Comparison of ENCODE assay signal across 27 mouse cellular contexts in the genomic region with DNA sequence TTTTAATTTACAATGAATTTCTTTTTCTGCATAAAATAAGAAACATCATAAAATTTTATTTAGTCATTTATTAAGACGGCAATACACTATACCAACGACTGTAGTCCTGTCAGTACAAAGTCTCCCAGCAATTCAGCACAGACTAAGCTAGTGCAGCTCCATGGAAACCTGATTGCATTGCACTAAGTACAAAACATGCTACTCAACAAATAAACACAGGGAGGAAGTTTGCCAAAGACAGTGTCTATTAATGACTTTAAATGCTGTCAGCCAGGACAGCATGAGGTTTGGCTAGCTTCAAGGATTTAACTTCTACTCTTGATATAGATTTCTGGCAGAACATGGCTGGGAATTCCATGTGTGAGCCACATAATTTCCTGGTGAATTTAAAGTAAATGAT.
DNase-seq lines count a peak whose midpoint lies in the region; ATAC-seq and TF ChIP-seq lines count a peak whose summit lies in the region.
"Had no signal": no experiment of that assay in that cellular context is flagged by ENCODE, and none has a peak within 500 bp of the region (broad histone marks: within the 10 kb centered on the region; RNA-seq: fewer than 3 reads in every experiment).

No protein-coding gene starts in this region.

- H3K9ac ChIP-seq in forebrain, embryonic 14.5 days (ENCODE audit: low read length): no peak overlapping the region
- H3K9ac ChIP-seq in forebrain, embryonic 13.5 days: no peak overlapping the region
- no peak overlapping the region for H3K9ac ChIP-seq in hindbrain, embryonic 14.5 days
- H3K9ac ChIP-seq in hindbrain, embryonic 12.5 days: no peak overlapping the region
- no peak overlapping the region for H3K9ac ChIP-seq in midbrain, embryonic 14.5 days (replicated peaks; ENCODE audit: low read length)
- H3K9ac ChIP-seq in midbrain, embryonic 13.5 days (replicated peaks): no peak overlapping the region
- H3K9ac ChIP-seq in hindbrain, postnatal 0 days (replicated peaks; ENCODE audit: low read length): no peak overlapping the region
- H3K9ac ChIP-seq: embryonic facial prominence, embryonic 13.5 days; forebrain, embryonic 15.5 days; heart, embryonic 15.5 days; lung, embryonic 15.5 days had no signal

- no peak overlapping the region for H3K27ac ChIP-seq in forebrain, embryonic 14.5 days (ENCODE audit: low read depth, low read length)
- no peak overlapping the region for H3K27ac ChIP-seq in forebrain, embryonic 13.5 days
- H3K27ac ChIP-seq in hindbrain, embryonic 14.5 days: no peak overlapping the region
- H3K27ac ChIP-seq in hindbrain, embryonic 12.5 days: no peak overlapping the region
- no peak overlapping the region for H3K27ac ChIP-seq in midbrain, embryonic 14.5 days (replicated peaks; ENCODE audit: low read depth, low read length)
- no peak overlapping the region for H3K27ac ChIP-seq in midbrain, embryonic 13.5 days
- H3K27ac ChIP-seq in hindbrain, postnatal 0 days: no peak overlapping the region
- H3K27ac ChIP-seq: embryonic facial prominence, embryonic 13.5 days; forebrain, embryonic 15.5 days; heart, embryonic 15.5 days; lung, embryonic 15.5 days; stomach, postnatal 0 days had no signal

- no peaks in the 10 kb centered on the region for H3K36me3 ChIP-seq in forebrain, embryonic 14.5 days (ENCODE audit: control insufficient read depth, insufficient read depth, low read length)
- no peaks in the 10 kb centered on the region for H3K36me3 ChIP-seq in forebrain, embryonic 13.5 days (ENCODE audit: poor library complexity, severe bottlenecking)
- no peaks in the 10 kb centered on the region for H3K36me3 ChIP-seq in hindbrain, embryonic 14.5 days (replicated peaks; ENCODE audit: control insufficient read depth, insufficient read depth)
- H3K36me3 ChIP-seq in hindbrain, embryonic 12.5 days: no peaks in the 10 kb centered on the region
- H3K36me3 ChIP-seq in midbrain, embryonic 14.5 days (ENCODE audit: control insufficient read depth, insufficient read depth, low read length): no peaks in the 10 kb centered on the region
- no peaks in the 10 kb centered on the region for H3K36me3 ChIP-seq in midbrain, embryonic 13.5 days
- no peaks in the 10 kb centered on the region for H3K36me3 ChIP-seq in hindbrain, postnatal 0 days (ENCODE audit: insufficient read depth, low read length)
- H3K36me3 ChIP-seq: embryonic facial prominence, embryonic 13.5 days; forebrain, embryonic 15.5 days; G1E; heart, embryonic 15.5 days; lung, embryonic 15.5 days had no signal

- no peak overlapping the region for H3K4me2 ChIP-seq in forebrain, embryonic 14.5 days (ENCODE audit: low read length)
- H3K4me2 ChIP-seq in forebrain, embryonic 13.5 days: no peak overlapping the region
- no peak overlapping the region for H3K4me2 ChIP-seq in hindbrain, embryonic 14.5 days (replicated peaks)
- no peak overlapping the region for H3K4me2 ChIP-seq in hindbrain, embryonic 12.5 days (replicated peaks)
- H3K4me2 ChIP-seq in midbrain, embryonic 14.5 days (ENCODE audit: low read length): no peak overlapping the region
- no peak overlapping the region for H3K4me2 ChIP-seq in midbrain, embryonic 13.5 days (replicated peaks)
- H3K4me2 ChIP-seq in hindbrain, postnatal 0 days (ENCODE audit: low read depth, low read length): no peak overlapping the region
- H3K4me2 ChIP-seq: embryonic facial prominence, embryonic 13.5 days; forebrain, embryonic 15.5 days; heart, embryonic 15.5 days; lung, embryonic 15.5 days; midbrain, embryonic 11.5 days had no signal

- 69% methylated on average over 2 of the region's 2 CpGs for WGBS in forebrain, embryonic 14.5 days
- WGBS in forebrain, embryonic 13.5 days: 68% methylated on average over 2 of the region's 2 CpGs
- 71% methylated on average over 2 of the region's 2 CpGs for WGBS in hindbrain, embryonic 14.5 days
- 84% methylated on average over 2 of the region's 2 CpGs for WGBS in hindbrain, embryonic 12.5 days
- 82% methylated on average over 2 of the region's 2 CpGs for WGBS in midbrain, embryonic 14.5 days
- WGBS in midbrain, embryonic 13.5 days: 83% methylated on average over 2 of the region's 2 CpGs
- WGBS in hindbrain, postnatal 0 days: 32% methylated on average over 2 of the region's 2 CpGs

- H3K27me3 ChIP-seq in forebrain, embryonic 14.5 days (replicated peaks; ENCODE audit: control insufficient read depth, insufficient read depth, low read length): no peaks in the 10 kb centered on the region
- no peaks in the 10 kb centered on the region for H3K27me3 ChIP-seq in forebrain, embryonic 13.5 days
- no peaks in the 10 kb centered on the region for H3K27me3 ChIP-seq in hindbrain, embryonic 14.5 days (ENCODE audit: control insufficient read depth, insufficient read depth, low read length)
- H3K27me3 ChIP-seq in hindbrain, embryonic 12.5 days: no peaks in the 10 kb centered on the region
- H3K27me3 ChIP-seq in midbrain, embryonic 14.5 days (ENCODE audit: control insufficient read depth, insufficient read depth, low read length): no peaks in the 10 kb centered on the region
- no peaks in the 10 kb centered on the region for H3K27me3 ChIP-seq in midbrain, embryonic 13.5 days
- H3K27me3 ChIP-seq in hindbrain, postnatal 0 days (ENCODE audit: insufficient read depth, low read length): no peaks in the 10 kb centered on the region
- H3K27me3 ChIP-seq: embryonic facial prominence, embryonic 13.5 days; forebrain, embryonic 15.5 days; heart, embryonic 15.5 days; lung, embryonic 15.5 days had no signal

- DNase-seq in forebrain, embryonic 14.5 days (ENCODE audit: low spot score): peak; percentile 54
- DNase-seq in hindbrain, embryonic 14.5 days (ENCODE audit: low spot score): peak; percentile 49
- peak; percentile 5 for DNase-seq in midbrain, embryonic 14.5 days
- peak; percentile 58 for DNase-seq in hindbrain, postnatal 0 days (ENCODE audit: low spot score)
- DNase-seq in gastrocnemius, postnatal 14 days: no peak
- DNase-seq: adrenal gland, adult 8-10 months; cerebellum, adult 11 months; cerebellum, adult 9-11 months; embryo, embryonic 11 days; kidney, adult 9 months; kidney, postnatal 25 days; liver; right cerebral cortex, postnatal 4 days; thymus, adult 2 months; thymus, postnatal 36 days had no signal

- no peaks in the 10 kb centered on the region for H3K9me3 ChIP-seq in forebrain, embryonic 14.5 days (replicated peaks; ENCODE audit: control insufficient read depth, low read length)
- no peaks in the 10 kb centered on the region for H3K9me3 ChIP-seq in forebrain, embryonic 13.5 days (replicated peaks)
- no peaks in the 10 kb centered on the region for H3K9me3 ChIP-seq in hindbrain, embryonic 14.5 days (ENCODE audit: control insufficient read depth, low read length)
- H3K9me3 ChIP-seq in hindbrain, embryonic 12.5 days (replicated peaks): no peaks in the 10 kb centered on the region
- H3K9me3 ChIP-seq in midbrain, embryonic 14.5 days (ENCODE audit: control insufficient read depth, low read length): no peaks in the 10 kb centered on the region
- H3K9me3 ChIP-seq in midbrain, embryonic 13.5 days: no peaks in the 10 kb centered on the region
- H3K9me3 ChIP-seq in hindbrain, postnatal 0 days (ENCODE audit: low read length): no peaks in the 10 kb centered on the region
- H3K9me3 ChIP-seq: embryonic facial prominence, embryonic 13.5 days; forebrain, embryonic 15.5 days; G1E; heart, embryonic 15.5 days; lung, embryonic 15.5 days had no signal

- peak; percentile 40; the same call in 1 of the 2 replicates for ATAC-seq in forebrain, embryonic 14.5 days
- ATAC-seq in forebrain, embryonic 13.5 days: no peak
- ATAC-seq in hindbrain, embryonic 14.5 days (ENCODE audit: low FRiP score): peak; percentile 48; the same call in 1 of the 2 replicates
- no peak for ATAC-seq in hindbrain, embryonic 12.5 days (ENCODE audit: low FRiP score)
- ATAC-seq in midbrain, embryonic 14.5 days (ENCODE audit: low FRiP score, low TSS enrichment): no peak
- no peak for ATAC-seq in midbrain, embryonic 13.5 days
- 0 out of 2 replicates have a peak, but pooled peaks have one; percentile 47 for ATAC-seq in hindbrain, postnatal 0 days
- ATAC-seq: forebrain, embryonic 15.5 days; intestine, postnatal 0 days had no signal

- intact Hi-C loops in gastrocnemius, postnatal 14 days (cut with DNase I; ENCODE audit: low total_unique reads): no loop called here

- no peaks in the 10 kb centered on the region for H3K4me1 ChIP-seq in forebrain, embryonic 14.5 days (ENCODE audit: control insufficient read depth, insufficient read depth, low read length)
- H3K4me1 ChIP-seq in forebrain, embryonic 13.5 days: no peaks in the 10 kb centered on the region
- no peaks in the 10 kb centered on the region for H3K4me1 ChIP-seq in hindbrain, embryonic 14.5 days (replicated peaks; ENCODE audit: control insufficient read depth, insufficient read depth, low read length)
- no peaks in the 10 kb centered on the region for H3K4me1 ChIP-seq in hindbrain, embryonic 12.5 days
- H3K4me1 ChIP-seq in midbrain, embryonic 14.5 days (ENCODE audit: control insufficient read depth, insufficient read depth, low read length): no peaks in the 10 kb centered on the region
- H3K4me1 ChIP-seq in midbrain, embryonic 13.5 days (replicated peaks): no peaks in the 10 kb centered on the region
- H3K4me1 ChIP-seq in hindbrain, postnatal 0 days (ENCODE audit: insufficient read depth, low read length): no peaks in the 10 kb centered on the region
- H3K4me1 ChIP-seq: embryonic facial prominence, embryonic 13.5 days; forebrain, embryonic 15.5 days; heart, embryonic 15.5 days; lung, embryonic 15.5 days had no signal

- H3K4me3 ChIP-seq in forebrain, embryonic 14.5 days (ENCODE audit: low read depth, low read length): no peak overlapping the region
- H3K4me3 ChIP-seq in forebrain, embryonic 13.5 days: no peak overlapping the region
- no peak overlapping the region for H3K4me3 ChIP-seq in hindbrain, embryonic 14.5 days (replicated peaks; ENCODE audit: low read length)
- no peak overlapping the region for H3K4me3 ChIP-seq in hindbrain, embryonic 12.5 days
- H3K4me3 ChIP-seq in midbrain, embryonic 14.5 days (replicated peaks; ENCODE audit: low read depth, low read length): no peak overlapping the region
- no peak overlapping the region for H3K4me3 ChIP-seq in midbrain, embryonic 13.5 days (replicated peaks)
- no peak overlapping the region for H3K4me3 ChIP-seq in hindbrain, postnatal 0 days (ENCODE audit: low read length)
- H3K4me3 ChIP-seq: embryonic facial prominence, embryonic 13.5 days; erythroblast, embryonic 14.5 days; forebrain, embryonic 15.5 days; heart, embryonic 15.5 days; lung, embryonic 15.5 days had no signal

- no peak for TF ChIP-seq CTCF in hindbrain, postnatal 0 days (IDR thresholded peaks at IDR 0.05; ENCODE audit: low read depth)

Comparison
In these comparisons a context has a peak if more than half of its experiments do, and no peak if none do; other contexts are left out.
1. ATAC-seq: peak in forebrain, embryonic 14.5 days (single experiment), hindbrain, embryonic 14.5 days (single experiment) and hindbrain, postnatal 0 days (single experiment); none in forebrain, embryonic 13.5 days (single experiment), hindbrain, embryonic 12.5 days (single experiment), midbrain, embryonic 14.5 days (single experiment) and midbrain, embryonic 13.5 days (single experiment).